Mouse (Mus musculus): ENCODE data around the gene Mettl13.

The Mettl13 gene

DNA sequence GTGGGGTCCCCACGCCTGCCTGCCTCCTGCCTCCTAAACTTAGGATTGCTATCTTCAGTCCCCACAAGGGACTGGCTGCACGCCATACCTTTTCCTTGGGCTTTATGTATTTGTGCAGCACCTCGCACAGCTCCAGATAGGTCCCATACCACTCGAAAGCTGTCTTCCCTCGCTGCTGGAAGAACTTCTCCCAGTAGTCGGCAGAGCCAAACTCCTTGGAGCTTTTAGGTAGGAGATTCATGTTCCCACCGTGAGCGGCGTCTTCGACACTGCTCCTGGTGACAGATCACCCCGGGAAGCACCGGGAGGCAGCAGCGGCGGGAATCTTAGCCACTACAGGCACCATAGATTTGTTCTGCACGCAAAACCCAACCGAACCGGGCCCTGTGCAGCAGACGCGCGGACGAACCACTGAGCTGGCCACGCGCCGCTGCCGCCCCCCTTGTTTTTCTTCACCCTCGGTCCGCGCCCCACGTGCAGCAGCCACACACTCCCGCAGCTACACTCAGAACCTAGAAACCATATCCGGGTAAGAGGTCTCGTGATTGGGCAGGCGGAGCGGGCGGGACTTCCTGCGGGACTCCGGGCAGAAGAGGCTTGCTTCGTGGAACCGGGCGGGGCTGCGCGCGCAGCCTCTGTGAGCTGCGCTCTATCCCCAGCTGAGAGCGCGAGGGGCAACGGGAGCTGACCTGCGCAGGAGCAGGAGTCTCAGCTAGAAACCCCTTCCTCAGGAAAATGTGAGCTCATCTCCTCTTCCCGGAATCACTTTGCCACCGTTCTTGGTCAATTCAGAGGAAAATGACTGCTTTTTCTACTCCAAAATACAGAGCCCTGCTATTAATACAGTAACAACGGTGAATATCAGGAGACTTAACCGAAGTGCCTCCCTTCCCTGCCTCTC is at the start of gene Mettl13:
Gene Mettl13, minus strand, starts transcription at position 536 of the 901 bp plus-strand sequence.
- peak; percentile 87 for DNase-seq

DNA sequence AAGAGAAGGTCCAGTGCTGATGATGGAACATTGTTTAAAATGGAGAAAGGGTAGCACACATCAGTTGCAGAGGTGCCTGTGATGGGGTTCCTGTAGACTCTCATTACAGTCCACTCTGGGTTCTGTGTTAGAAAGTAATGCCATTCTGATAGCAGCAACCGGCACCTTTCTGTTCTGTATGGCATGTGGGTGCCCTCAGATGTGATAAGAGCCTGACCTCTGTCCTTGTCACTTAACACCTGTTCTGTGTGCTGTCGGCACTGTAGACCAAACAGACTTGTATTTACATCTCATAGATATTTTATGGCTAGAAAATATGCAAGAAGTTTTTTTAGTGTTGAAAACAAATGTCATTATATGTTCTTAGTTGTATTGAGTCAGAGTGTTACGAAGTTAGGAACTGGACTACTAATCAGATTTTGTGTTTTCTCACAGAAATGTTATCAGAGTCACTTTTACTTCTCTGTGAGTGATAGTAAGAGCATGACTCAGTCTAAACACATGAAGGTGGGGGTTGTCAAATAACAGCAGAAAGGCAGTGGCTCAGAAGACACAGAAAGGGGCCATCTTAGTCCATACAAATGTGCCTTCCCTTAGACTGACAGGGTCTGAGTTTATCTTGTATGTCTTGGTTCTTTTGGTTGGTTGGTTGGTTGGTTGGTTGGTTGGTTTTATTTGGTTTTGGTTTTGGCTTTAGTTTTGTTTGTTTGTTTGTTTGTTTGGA is 49.2 kb upstream of the Mettl13 start:
- no peak for DNase-seq

DNA sequence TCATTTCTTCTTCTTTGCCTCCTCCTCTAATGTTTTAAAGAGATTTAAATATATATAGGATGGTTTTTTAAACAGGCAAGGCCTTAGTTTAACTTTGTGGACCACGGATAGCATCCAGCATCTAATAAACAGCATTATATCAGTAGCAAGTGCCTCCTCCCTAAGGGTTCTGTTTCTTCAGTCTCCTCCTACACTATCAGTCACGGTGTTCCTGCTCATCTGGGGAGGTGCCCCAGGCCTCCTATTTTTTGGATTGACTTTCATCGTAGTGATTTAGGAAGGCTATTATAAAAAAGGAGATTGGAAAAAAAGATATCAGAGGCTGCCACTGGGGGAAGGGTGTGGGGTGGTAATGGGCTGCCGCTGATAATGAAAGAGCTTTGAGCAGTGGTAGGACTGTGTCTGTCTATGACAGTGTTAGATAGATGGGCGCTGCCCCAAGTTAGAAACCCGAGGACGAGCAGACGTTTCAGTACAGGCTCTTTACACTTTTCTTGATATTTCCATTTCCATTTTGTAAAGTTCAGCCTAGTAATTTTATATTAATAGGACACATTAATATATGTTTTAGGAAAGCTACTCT is 42.2 kb upstream of the Mettl13 start:
- no peak for DNase-seq

DNA sequence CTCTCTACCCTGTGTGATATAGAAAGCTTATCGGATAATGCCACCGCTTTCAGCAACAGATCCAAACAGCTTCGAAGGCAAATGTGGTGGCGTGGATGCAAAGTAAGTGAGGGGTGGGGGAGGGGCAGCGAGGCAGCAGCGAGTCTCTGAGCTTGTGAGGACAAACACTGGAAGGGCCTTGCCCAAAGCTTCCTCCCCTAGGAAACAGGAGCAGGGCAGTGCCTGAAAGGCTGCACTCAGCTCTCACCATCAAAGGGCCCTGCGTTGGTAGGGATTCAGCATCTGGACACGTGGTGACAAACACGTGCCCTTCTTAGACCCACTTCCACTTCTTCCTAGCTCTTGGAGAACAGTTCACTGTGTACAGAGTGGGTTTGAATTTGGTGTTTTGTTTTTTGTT is 41.1 kb upstream of the Mettl13 start:
- peak; percentile 12 for DNase-seq

DNA sequence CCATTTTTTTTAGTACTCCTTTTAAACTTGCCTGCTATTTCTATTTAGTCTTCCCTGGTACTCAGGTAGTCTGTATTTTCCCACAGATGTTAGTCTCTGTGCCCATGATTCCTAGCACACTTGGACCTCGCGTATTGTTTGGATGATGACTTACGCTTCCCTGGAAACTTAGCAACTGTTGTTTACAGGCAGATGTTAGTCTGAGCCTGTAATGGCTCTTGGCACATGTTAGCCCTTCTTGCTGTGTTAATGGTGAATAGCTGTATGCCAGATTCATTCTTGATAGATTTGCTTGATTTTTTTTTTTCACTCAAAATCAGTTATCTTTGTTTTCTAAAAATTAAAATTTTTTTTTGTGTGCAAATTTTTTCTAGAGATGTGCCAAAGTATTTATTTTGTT is 40.3 kb upstream of the Mettl13 start:
- no peak for DNase-seq

DNA sequence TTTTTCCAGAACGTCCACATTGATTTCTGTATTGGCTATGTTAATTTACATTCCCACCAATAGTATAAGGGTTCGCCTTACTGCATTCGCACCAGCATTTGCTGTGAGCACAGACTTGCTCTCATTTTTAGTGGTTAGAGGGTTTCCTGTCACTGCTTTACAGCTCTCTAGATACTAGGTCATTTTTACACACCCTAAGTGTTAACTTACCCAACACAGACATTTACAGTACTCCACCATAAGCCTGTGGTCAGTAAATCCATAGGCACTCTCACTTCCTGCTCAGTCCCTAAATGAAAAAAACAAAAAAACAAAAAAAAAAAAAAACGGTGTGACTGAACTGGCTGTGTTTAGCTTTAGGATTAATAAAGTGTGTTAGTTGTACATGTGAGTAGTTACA is 37.9 kb upstream of the Mettl13 start:
- DNase-seq = no peak

DNA sequence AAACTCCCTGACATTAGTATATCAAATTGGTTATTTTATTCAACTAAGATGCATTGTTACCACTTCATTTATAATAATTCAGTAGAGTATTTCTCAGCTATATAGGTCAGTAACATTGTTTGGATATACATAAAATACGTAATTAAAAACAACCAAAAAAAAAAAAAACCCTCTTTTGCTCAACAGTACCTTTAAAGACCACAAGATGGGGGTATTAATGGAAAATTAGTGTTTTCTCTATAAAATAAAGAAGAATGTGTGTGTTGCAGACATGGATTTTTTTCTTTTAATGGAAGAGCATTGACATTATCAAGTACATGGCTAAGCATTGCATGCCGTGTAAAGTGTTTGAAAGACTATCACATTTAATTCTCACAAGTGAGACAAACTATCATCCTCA is 34.5 kb upstream of the Mettl13 start:
- no peak for DNase-seq

DNA sequence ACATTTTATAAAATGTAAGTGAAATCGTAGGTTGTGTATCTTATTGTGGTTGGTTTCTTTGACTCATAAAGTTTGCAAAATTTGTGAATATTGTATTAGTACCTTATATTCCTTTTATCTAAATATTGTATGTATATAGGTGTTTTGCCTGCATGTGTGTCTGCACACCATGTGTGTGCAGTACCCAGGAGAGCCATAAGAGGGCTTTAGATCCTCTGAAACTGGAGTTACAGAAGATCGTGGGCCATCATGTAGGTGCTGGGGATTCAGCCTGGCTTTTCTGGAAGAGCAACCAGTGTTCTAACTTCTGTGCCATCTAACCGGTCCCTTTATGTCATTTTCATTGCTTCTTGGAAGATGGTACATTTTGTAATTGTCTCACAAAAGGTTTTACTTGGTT is 26.7 kb upstream of the Mettl13 start:
- DNase-seq = no peak

DNA sequence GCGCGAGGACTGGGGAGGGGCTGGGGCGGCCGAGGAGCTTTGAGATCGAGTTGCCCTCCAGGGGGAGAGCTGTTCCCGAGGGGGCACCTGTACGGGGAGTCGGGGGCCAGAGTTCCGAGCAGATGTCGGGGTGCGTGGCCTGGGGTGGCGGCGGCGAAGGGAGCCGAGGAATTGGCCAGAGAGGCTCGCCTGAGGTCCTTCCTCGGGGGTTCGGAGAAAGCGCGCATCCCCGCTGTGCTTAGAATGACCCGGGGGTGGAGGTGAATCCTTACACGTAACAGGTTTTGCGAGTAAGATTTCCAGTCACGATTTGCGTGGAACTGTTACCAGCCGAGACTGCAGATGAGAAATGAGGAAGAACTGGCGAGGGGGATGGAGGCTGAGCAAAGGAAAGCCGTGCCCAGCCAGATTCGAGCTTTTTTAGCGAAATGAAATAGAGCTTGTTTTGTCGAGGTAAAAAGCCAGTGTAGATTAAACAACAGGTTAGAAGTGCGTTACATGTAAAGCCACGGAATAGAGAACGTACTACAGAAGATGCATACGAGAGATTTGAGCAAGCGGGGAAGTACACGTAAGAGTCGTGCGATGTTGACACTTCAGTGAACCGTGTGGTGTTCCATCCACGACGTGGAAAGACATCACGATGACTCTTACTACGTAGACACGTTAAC is 22.7 kb upstream of the Mettl13 start:
- peak; percentile 34 for DNase-seq

DNA sequence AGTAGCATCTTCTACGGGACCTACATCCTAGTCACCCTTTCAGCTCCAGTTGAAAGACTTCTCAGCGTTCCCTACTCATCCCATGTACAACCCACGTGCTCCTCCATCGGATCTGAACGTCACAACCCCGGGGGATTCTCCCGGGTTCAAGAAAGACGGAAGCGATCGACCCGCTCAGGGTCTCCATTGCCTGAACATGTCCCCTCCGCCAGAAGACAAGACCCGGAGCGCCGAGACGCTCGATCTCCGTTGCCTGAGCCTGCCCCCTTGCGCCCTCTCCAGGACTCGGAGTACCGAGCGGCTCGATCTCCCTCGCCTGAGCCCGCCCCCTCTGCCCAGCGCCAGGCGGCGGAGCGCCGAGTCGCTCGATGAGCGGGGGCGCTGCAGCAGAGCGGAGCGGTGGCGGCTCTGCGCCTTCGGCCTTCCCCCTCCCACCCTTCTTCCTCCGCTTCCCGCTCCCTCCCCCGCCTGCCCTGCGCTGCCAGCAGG is 22.0 kb upstream of the Mettl13 start, which contains the start of gene Vamp4:
Gene Vamp4, plus strand, starts transcription at position 256 of the 489 bp plus-strand sequence.
- peak; percentile 93 for DNase-seq

DNA sequence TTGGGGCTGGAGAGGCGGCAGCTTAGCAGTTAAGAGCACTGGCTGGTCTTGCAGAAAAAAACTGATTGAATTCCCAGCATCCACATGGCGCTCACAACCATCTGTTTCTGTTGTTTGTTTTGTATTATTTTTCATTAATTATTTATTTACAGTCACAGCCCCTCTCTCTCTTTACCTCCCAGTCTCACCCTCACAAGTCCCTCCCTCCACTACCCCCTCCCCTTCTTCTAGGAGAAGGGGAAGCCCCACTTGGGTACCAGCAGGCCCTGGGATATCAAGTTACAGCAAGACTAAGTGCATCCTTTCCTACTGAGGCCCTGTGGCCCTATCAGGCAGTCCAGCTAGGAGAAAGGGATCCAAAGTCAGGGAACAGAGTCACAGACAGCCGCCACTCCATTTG is 19.0 kb upstream of the Mettl13 start:
- no peak for DNase-seq

DNA sequence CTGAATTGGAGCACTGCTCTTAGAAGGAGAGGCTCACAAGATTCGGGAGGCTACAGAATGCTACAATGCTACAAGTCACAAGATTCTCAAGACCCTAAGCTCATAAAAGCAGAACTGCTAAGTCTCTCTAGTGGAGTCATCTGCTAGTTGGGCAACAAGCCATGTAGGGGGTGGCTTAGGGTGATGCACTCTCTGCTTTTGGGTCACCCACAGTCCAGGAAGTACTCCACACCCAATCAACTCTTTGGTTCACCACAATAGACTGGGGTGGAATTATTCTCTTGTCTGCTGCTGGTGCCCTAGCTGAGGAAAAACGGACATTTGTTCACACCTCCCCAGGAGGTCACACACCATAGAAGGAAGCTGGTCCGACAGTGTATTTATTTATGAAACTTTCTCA is 16.6 kb upstream of the Mettl13 start:
- DNase-seq = peak; percentile 6

DNA sequence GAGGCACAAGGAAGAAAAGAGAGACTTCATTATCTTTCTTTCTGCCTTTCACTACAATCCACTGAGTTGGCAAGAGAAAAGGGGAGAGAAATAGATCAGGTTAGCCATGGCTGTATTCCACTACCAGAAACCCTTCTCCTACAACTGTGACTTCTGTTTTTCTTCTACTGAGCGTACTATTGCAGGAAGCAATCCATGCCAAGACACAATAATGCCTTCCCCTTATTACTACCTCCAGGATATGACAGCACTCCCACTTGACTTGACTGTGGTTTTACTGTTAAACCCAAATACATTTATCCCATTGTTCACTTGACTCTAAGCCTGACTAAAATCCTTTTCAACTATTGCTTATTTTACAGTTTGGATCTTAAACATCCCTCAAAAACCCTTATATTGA is 14.9 kb upstream of the Mettl13 start:
- DNase-seq = no peak

DNA sequence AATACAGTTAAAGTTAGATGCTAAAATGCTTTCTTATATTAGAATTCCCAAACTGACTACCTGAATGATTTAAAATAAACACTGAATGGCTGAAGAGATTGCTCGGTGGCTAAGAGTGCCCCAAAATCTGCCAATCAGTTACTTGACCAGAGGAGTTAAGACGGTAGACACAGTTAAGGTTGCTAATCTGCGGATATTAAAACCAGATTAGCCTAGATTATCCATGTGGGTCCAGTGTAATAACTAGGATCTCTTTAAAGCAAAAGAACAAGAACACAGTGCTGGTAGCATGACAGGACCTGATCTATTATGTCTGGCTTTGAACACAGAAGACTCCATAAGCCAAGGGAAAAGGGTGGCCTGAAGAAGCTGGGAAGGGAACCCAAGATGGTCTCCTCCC is 5.8 kb upstream of the Mettl13 start:
- DNase-seq = no peak

DNA sequence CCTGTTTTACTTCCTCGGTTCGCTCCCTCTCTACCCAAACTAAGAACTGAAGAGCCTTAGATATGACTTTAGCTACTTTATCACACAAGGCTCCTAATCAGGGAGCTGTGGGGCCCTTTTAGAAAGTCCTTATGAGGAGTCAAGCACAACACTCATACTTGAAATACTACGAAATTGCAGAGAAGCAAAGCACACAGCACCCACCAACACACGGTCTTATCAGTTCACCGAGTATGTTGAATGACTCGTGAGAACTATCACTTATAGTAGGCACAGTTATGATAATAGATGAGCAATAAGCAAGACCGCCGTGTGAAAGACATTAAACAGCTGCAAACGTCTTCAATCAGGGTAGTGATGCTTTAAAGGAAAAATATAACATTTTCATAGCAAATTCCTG is 4.6 kb upstream of the Mettl13 start:
- no peak for DNase-seq

DNA sequence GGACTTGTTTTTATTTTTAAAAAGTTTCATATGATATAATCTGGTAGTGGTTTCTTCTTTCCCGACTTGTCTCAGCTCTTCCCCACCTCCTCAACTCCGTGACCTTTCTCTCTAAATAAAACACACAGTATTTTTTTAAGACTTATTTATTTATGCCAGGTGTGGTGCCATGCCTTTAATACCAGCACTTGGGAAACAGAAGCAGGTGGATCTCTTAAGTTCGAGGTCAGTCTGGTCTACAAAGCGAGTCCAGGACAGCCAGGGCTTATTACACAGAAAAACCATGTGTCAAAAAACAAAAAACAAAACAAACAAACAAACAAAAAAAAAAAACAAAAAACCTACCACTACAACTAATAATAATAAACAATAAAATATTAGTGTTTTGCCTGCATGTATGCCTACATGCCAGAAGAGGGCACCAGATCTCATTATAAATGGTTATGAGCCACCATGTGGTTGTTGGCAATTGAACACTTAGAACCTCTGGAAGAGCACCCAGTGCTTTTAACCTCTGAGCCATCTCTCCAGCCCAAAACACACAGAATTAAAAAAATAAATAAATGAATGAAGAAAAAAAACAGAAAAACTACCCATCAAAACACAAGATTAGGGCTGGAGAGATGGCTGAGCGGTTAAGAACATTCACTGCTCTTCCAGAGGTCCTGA is 1.4 kb upstream of the Mettl13 start:
- DNase-seq = peak; percentile 27

DNA sequence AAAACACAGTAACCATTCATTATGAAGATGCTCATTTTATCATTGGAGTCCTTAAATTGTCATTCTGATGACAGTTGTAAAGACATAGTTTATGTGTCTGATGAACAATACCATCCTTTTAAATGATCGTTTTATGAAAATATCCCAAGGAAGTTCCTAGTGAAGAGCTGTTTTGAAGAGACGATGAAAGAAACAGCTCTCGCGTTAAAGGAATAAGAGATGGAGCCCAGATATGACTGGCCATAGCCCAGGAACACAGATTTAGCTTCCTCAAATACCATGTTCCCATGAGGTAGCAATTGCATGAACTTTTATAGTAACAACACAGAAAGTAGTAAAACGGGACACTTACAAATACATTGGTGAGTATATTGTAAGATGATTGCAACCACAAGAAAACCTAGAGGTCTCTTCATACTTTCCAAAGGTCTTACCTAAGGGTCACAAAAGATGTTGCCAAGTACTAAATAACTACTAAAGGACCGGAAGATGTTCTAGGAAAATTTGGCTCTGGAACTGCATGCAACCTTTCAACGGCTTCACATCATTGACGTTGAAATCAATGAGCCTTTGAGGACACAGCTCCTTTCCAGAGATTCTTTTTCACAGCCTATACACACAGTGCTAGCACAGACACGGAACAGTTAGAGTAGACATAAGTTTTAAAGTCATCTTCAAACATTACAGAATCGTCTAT is 714 bp upstream of the Mettl13 start:
- DNase-seq = no peak

DNA sequence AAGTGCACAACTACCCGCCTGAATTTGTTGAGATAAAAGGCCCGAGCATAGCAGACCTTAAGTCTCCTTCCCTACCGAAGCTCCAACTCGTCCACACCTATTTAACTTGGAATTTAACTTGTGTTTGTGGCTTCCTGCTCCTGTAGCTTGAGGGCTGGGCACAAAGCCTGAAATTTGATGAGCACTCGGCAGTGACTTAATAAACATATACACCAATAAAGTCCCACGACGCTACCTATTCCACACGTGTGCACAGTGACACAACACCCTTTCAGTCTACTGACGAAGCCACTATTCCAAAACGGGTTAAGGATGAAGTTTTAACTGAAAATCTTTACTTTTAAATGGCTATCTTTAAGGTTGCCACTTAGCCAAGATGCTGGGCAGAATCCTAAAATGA is 744 bp downstream of the Mettl13 start:
- no peak for DNase-seq

DNA sequence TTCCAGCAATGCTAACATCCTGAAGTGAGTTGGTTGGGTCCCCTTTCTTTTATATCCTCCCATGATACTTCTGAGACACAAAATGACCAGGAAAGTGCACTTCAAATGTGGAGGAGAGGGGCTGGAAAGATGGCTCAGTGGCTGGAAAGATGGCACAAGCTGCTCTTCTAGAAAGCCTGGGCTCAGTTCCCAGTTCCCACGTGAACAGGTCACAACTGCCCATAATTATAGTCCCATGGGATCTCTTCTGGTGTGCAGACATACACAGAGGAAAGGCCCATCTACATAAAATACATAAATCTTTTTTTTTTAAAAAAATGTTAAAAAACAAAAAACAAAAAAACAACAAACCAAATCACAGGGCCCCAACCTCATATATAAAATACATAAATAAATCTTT is 5.1 kb downstream of the Mettl13 start:
- no peak for DNase-seq

DNA sequence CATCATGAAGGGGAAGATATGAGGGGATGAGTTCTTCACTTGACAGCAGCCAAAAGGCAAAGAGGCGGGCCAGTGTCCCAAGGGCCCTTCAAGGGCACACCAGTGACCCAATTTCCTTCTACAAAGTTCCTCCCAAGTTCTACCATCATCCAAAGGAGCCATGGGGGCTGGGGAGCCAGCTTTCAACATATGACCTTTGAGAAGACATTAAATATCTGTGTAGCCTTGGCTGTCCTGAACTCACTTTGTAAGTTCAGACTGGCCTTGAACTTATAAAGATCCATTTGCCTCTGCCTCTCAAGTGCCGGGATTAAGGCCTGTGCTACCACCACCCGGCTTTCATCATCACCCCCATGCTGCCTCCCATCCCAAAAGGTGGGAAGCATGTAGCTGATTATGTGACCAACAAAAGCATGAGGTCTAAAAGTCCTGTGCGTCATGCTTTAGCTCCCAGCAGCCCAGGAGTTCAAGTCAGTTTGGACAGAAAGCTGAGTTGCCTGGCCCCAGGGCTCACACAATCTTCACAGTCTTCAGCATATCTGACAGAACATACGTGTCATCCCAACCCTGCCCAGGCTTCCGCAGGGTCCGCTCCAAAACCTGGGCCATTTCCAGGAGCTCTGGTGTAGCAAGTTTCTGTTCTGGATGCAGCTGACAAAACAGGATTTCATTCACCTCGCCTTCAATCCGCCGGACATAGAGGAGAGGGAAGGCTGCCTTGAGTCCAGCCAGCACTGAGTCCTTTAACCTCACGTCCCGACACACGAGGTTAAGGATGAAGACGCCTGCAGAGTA is 14.4 kb downstream of the Mettl13 start:
- no peak for DNase-seq

DNA sequence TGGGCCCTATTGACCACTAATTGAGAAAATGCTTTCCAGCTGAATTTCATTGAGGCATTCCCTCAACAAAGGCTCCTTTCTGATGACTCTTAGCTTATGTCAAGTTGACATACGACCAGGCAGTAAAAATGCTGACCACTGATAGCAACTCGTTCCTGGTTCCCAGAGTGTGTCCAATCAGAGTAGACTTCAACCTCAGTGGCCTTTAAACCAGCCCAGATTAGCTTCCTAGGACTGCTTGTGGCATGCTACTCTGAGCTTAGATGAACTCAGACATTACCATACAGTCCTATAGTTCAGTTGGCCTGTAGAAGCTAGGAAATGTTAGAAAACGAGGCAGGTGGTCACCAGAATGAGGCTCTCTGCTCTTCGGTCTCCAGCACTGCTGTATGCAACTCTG is 16.0 kb downstream of the Mettl13 start:
- no peak for DNase-seq

Data from lung, postnatal 14 days (tissue).